Mouse (Mus musculus) forebrain, embryonic 11.5 days (tissue): Measurements from ENCODE around the gene Dyrk1a. TPM values are rescaled to one million over a fixed set of nuclear protein-coding genes. Genes with fewer than 3 reads are reported as not detected.

ENCODE experiments used
- ATAC-seq: fragments of 200-750 bp; cut with Nextera tagmentation; replicated peaks from 2 replicates; pipeline ENCODE4 v1.8.0; 2017; ENCODE audit warnings: moderate TSS enrichment; ENCODE audit not compliant: low FRiP score
- DNase-seq: peaks from one replicate; pipeline ENCODE4 v3.0.0-alpha.2; 2017; ENCODE audit warnings: low spot score
- H3K27ac ChIP-seq: fragments of 300-500 bp; sonication (generic); 2 replicates; pipeline ENCODE4 v1.5.1; 2014; ENCODE audit warnings: low read depth, low read length
- H3K27me3 ChIP-seq: fragments of 300-500 bp; sonication (generic); 2 replicates; pipeline ENCODE4 v1.6.1; 2014; ENCODE audit warnings: mild to moderate bottlenecking, low read length, mixed read lengths; ENCODE audit not compliant: control insufficient read depth, insufficient read depth
- H3K36me3 ChIP-seq: fragments of 300-500 bp; sonication (generic); 2 replicates; pipeline ENCODE4 v1.6.1; 2014; ENCODE audit warnings: mild to moderate bottlenecking, low read length, moderate library complexity, mixed read lengths; ENCODE audit not compliant: control insufficient read depth, insufficient read depth
- H3K4me1 ChIP-seq: fragments of 300-500 bp; sonication (generic); replicated peaks from 2 replicates; pipeline ENCODE4 v1.6.1; 2014; ENCODE audit warnings: low read length, mixed read lengths; ENCODE audit not compliant: control insufficient read depth, insufficient read depth
- H3K4me2 ChIP-seq: fragments of 300-500 bp; sonication (generic); 2 replicates; pipeline ENCODE4 v1.6.1; 2014; ENCODE audit warnings: low read depth, mild to moderate bottlenecking, low read length, moderate library complexity, mixed read lengths; ENCODE audit not compliant: severe bottlenecking
- H3K4me3 ChIP-seq: fragments of 300-500 bp; sonication (generic); 2 replicates; pipeline ENCODE4 v1.5.1; 2014; ENCODE audit warnings: low read depth, low read length
- H3K9ac ChIP-seq: fragments of 300-500 bp; sonication (generic); 2 replicates; pipeline ENCODE4 v1.6.1; 2014; ENCODE audit warnings: low read length
- H3K9me3 ChIP-seq: fragments of 300-500 bp; sonication (generic); 2 replicates; pipeline ENCODE4 v1.6.1; 2016; ENCODE audit warnings: low read length, mixed read lengths; ENCODE audit not compliant: control insufficient read depth
- WGBS: fragments of 180-500 bp; shearing (Covaris S2); extraction: QIAGEN DNeasy Blood & Tissue Kit; methylation state at CpG from one replicate; pipeline ENCODE4 v1.1.7; 2014; 5-methylcytosine and 5-hydroxymethylcytosine counted together
- polyA plus RNA-seq: library from polyadenylated mRNA; unstranded; fragments of >200 nt; fragmentation: Nextera tagmentation; extraction: Ambion mirVana; gene quantifications from 2 replicates; pipeline ENCODE4 v1.2.1, GENCODE M21; 2014

The Dyrk1a gene
- polyA plus RNA-seq, 1 experiment from 2014 or later, result 12.0 TPM

DNA sequence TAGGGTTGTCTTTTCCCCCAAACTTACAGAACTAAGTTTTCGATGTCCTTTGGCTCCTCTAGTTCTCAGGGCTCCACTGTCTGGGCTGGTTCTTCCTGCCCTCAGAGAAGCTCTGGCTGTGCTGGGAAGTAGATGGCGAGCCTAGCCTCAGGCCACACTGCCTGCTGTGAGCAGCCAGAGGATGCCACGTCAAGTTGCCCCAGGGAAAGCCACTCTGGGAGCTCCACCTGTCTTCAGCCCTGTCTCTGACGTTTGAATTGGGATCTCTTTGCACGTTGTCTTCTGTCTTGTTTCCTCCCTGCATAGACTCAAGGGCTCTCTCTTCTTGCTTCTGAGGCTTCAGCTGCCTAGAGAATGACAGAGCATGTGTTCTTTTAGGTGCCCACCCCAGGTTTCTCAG, 57.9 kb downstream of the Dyrk1a start:
- no peak overlapping the region for H3K4me2 ChIP-seq
- DNase-seq (no peak), ATAC-seq (no peak)
- WGBS, result 60% methylated on average over 5 of the region's 5 CpGs
- no peak overlapping the region for H3K4me3 ChIP-seq
- H3K9me3 ChIP-seq, result no peaks in the 10 kb centered on the region
- H3K4me1 ChIP-seq, result peaks cover 2% of the 10 kb centered on the region; the same call in 1 of the 2 replicates
- no peak overlapping the region for H3K27ac ChIP-seq
- H3K9ac ChIP-seq, result no peak overlapping the region
- no peaks in the 10 kb centered on the region for H3K36me3 ChIP-seq
- H3K27me3 ChIP-seq, result no peaks in the 10 kb centered on the region

GRCm38 (mm10) chr16:94628976-94629729, 59.3 kb downstream of the Dyrk1a start:
- H3K9me3 ChIP-seq, result no peaks in the 10 kb centered on the region
- H3K36me3 ChIP-seq, result no peaks in the 10 kb centered on the region
- no peak overlapping the region for H3K4me3 ChIP-seq
- no peaks in the 10 kb centered on the region for H3K27me3 ChIP-seq
- WGBS, result 93% methylated on average over 9 of the region's 9 CpGs
- ATAC-seq (no peak), DNase-seq (no peak)
- peaks cover 2% of the 10 kb centered on the region; the same call in 1 of the 2 replicates for H3K4me1 ChIP-seq
- H3K4me2 ChIP-seq, result no peak overlapping the region
- no peak overlapping the region for H3K27ac ChIP-seq
- H3K9ac ChIP-seq, result no peak overlapping the region

GRCm38 (mm10) chr16:94631984-94632383, 62.2 kb downstream of the Dyrk1a start:
- Histone ChIP-seq H3K9ac (no peak overlapping the region), H3K4me2 (no peak overlapping the region), H3K27ac (no peak overlapping the region; the same call in 1 of the 2 replicates), H3K4me1 (peaks cover 1% of the 10 kb centered on the region; the same call in 1 of the 2 replicates), H3K36me3 (no peaks in the 10 kb centered on the region), H3K27me3 (no peaks in the 10 kb centered on the region), H3K9me3 (no peaks in the 10 kb centered on the region), H3K4me3 (no peak overlapping the region)
- peak; percentile 96 for ATAC-seq
- 22% methylated on average over 5 of the region's 5 CpGs for WGBS
- DNase-seq, result peak; percentile 61

GRCm38 (mm10) chr16:94632424-94632963, 62.7 kb downstream of the Dyrk1a start:
- Histone ChIP-seq H3K9me3 (no peaks in the 10 kb centered on the region), H3K36me3 (no peaks in the 10 kb centered on the region), H3K4me2 (no peak overlapping the region), H3K27ac (no peak overlapping the region; the same call in 1 of the 2 replicates), H3K9ac (no peak overlapping the region), H3K27me3 (no peaks in the 10 kb centered on the region), H3K4me1 (peaks cover 2% of the 10 kb centered on the region; the same call in 1 of the 2 replicates), H3K4me3 (no peak overlapping the region)
- ATAC-seq (peak; percentile 37; the same call in 1 of the 2 replicates), DNase-seq (no peak)
- WGBS, result 81% methylated on average over 6 of the region's 6 CpGs

DNA sequence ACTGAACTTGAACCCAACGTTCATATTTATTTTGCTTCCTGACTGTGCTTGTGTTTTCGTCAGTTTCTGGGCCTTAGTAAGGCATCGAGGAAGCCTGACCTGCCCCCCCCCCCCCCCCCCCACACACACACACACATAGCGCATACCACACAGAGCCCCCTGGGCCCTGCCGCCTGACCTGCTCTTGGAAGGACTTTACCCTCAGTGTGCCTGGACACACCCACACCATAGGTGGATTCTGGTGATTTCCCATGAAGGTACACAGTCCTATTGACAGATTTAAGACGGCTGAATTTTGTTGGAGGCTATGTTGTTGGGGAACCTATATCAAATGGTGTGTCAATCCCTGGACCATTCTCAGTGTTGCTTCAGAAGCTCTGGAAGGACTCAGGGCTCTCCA, 63.2 kb downstream of the Dyrk1a start:
- Histone ChIP-seq H3K9ac (no peak overlapping the region), H3K4me2 (no peak overlapping the region), H3K4me1 (peaks cover 2% of the 10 kb centered on the region; the same call in 1 of the 2 replicates), H3K27ac (no peak overlapping the region), H3K27me3 (no peaks in the 10 kb centered on the region), H3K36me3 (no peaks in the 10 kb centered on the region), H3K4me3 (no peak overlapping the region), H3K9me3 (no peaks in the 10 kb centered on the region)
- ATAC-seq, result 0 out of 2 replicates have a peak, but pooled peaks have one; percentile 44
- DNase-seq, result no peak
- 78% methylated on average over 6 of the region's 6 CpGs for WGBS

- no peaks in the 10 kb centered on the region for H3K9me3 ChIP-seq
- no peak overlapping the region for H3K9ac ChIP-seq
- H3K4me1 ChIP-seq, result peaks cover 2% of the 10 kb centered on the region; the same call in 1 of the 2 replicates
- no peak overlapping the region for H3K27ac ChIP-seq
- no peak overlapping the region for H3K4me3 ChIP-seq
- H3K4me2 ChIP-seq, result no peak overlapping the region
- DNase-seq, result no peak
- 80% methylated on average over 10 of the region's 10 CpGs for WGBS
- H3K36me3 ChIP-seq, result no peaks in the 10 kb centered on the region
- no peak for ATAC-seq
- no peaks in the 10 kb centered on the region for H3K27me3 ChIP-seq
Measured at GRCm38 (mm10) chr16:94637423-94637822, 67.6 kb downstream of the Dyrk1a start.

DNA sequence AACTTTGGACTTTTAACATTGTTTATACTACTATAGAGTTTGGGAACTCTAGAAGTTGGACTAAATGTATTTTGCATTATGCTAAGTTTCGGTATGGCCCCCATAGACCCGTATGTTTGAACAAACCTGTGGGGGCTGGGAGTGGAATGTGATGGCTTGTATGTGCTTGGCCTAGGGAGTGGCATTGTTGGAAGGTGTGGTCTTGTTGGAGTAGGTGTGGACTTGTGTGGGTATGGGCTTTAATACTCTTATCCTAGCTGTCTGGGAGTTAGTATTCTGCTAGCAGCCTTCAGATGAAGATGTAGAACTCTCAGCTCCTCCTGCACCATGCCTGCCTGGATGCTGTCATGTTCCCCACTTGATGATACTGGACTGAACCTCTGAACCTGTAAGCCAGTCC, 72.0 kb downstream of the Dyrk1a start:
- no peaks in the 10 kb centered on the region for H3K9me3 ChIP-seq
- DNase-seq, result no peak
- ATAC-seq, result no peak
- H3K27ac ChIP-seq, result no peak overlapping the region
- H3K4me1 ChIP-seq, result 0 out of 2 replicates have a peak, but pooled peaks cover 2% of the 10 kb centered on the region
- H3K9ac ChIP-seq, result no peak overlapping the region
- no peaks in the 10 kb centered on the region for H3K27me3 ChIP-seq
- WGBS, result 99% methylated on average over 2 of the region's 2 CpGs
- H3K4me2 ChIP-seq, result no peak overlapping the region
- H3K36me3 ChIP-seq, result no peaks in the 10 kb centered on the region
- H3K4me3 ChIP-seq, result no peak overlapping the region

DNA sequence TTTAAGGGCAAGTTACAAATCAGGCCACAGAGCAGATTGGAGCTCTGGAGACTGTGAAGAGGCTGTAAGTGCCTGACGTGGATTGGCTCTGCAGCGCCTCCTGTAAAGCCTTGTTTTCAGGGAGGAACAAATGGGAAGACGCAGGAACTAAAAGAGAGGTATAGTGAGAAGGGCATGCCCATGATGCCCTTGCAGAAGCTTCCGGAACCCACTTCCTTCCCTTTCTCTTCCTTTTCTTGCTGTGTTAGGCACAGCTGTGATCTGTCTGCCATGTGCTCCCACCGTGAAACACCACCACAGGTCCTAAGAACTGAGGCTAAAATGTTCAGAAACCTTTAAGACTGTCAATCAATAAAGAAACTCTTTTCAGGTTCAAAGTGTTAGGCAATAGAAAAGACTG, 77.3 kb downstream of the Dyrk1a start:
- Histone ChIP-seq H3K27ac (no peak overlapping the region), H3K9me3 (no peaks in the 10 kb centered on the region), H3K36me3 (no peaks in the 10 kb centered on the region), H3K4me2 (no peak overlapping the region), H3K4me1 (no peaks in the 10 kb centered on the region), H3K9ac (no peak overlapping the region), H3K4me3 (no peak overlapping the region), H3K27me3 (no peaks in the 10 kb centered on the region)
- ATAC-seq (no peak), DNase-seq (no peak)
- WGBS, result 79% methylated on average over 5 of the region's 5 CpGs
